ENCODE assay signal across 8 mouse cellular contexts in the genomic region with DNA sequence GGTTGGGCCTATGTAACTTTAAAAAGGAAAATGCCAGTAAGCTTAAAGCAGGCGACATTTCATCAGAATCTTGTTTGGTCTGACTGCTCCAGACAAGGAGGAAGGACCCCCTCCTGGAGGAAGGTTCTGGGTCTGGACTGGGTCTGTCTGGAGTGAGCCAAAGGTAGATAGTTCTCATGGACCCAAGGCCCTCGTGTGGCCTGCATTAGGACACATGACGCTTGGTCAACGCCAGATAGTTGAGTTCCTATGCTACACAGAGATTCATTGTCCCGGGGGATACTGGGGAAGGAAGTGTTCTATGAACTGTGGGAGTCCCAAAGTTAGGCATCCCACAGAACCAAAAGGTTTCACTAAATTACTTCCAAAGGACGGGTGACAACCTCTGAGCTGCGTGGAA. TPM values are rescaled to one million over a fixed set of nuclear protein-coding genes. Genes with fewer than 3 reads are reported as not detected.
A peak's percentile ranks its signal among the peaks of the same experiment; 100 is the strongest.
DNase-seq lines count a peak whose midpoint lies in the region; ATAC-seq and TF ChIP-seq lines count a peak whose summit lies in the region.

No protein-coding gene starts in this region.

- no peaks in the 10 kb centered on the region for H3K36me3 ChIP-seq in heart, adult 2 months (ENCODE audit: control insufficient read depth, insufficient read depth, low read length)
- peaks cover 29% of the 10 kb centered on the region for H3K36me3 ChIP-seq in E14TG2a.4 (ENCODE audit: insufficient read depth, low read length)
- no peaks in the 10 kb centered on the region for H3K36me3 ChIP-seq in forebrain, embryonic 11.5 days (ENCODE audit: control insufficient read depth, insufficient read depth, low read length)
- peaks cover 2% of the 10 kb centered on the region; the same call in 1 of the 2 replicates for H3K36me3 ChIP-seq in liver, embryonic 12.5 days

- no peak for DNase-seq in heart, adult 2 months
- DNase-seq in heart, adult 9 months (ENCODE audit: low spot score in 2 of 2) = no peak
- no peak for DNase-seq in forebrain, embryonic 11.5 days (ENCODE audit: low spot score)
- peak; percentile 46 for DNase-seq in testis, postnatal 10 days (ENCODE audit: low spot score)
- no peak for DNase-seq in urinary bladder, postnatal 4 days (ENCODE audit: low spot score in 2 of 2)
- DNase-seq in urinary bladder, postnatal 14 days (ENCODE audit: low spot score) = no peak

- no peak for TF ChIP-seq EP300 in heart, adult 2 months (IDR thresholded peaks at IDR 0.05; ENCODE audit: insufficient read depth, low read depth, low read length)

- peak; percentile 12; the same call in 1 of the 2 replicates for TF ChIP-seq CTCF in heart, adult 2 months (IDR thresholded peaks at IDR 0.05)
- TF ChIP-seq CTCF in E14TG2a.4 (conservative IDR thresholded peaks at IDR 0.05; ENCODE audit: low read length) = no peak

- H3K27me3 ChIP-seq in heart, adult 2 months (ENCODE audit: control insufficient read depth, insufficient read depth, low read length) = no peaks in the 10 kb centered on the region
- no peaks in the 10 kb centered on the region for H3K27me3 ChIP-seq in E14TG2a.4 (ENCODE audit: insufficient read depth, low read length)
- H3K27me3 ChIP-seq in forebrain, embryonic 11.5 days (ENCODE audit: control insufficient read depth, insufficient read depth, low read length) = no peaks in the 10 kb centered on the region
- no peaks in the 10 kb centered on the region for H3K27me3 ChIP-seq in liver, embryonic 12.5 days (replicated peaks)

- peaks cover 4% of the 10 kb centered on the region; the same call in 1 of the 2 replicates for H3K9me3 ChIP-seq in E14TG2a.4 (ENCODE audit: low read length)
- H3K9me3 ChIP-seq in forebrain, embryonic 11.5 days (ENCODE audit: control insufficient read depth, low read length) = no peaks in the 10 kb centered on the region
- H3K9me3 ChIP-seq in liver, embryonic 12.5 days (replicated peaks) = no peaks in the 10 kb centered on the region

- peak overlapping the region; percentile 70 for H3K4me3 ChIP-seq in heart, adult 2 months
- peak overlapping the region; percentile 90 for H3K4me3 ChIP-seq in E14TG2a.4 (replicated peaks; ENCODE audit: low read length)
- peak overlapping the region; percentile 68 for H3K4me3 ChIP-seq in forebrain, embryonic 11.5 days (ENCODE audit: low read depth, low read length)
- peak overlapping the region; percentile 72 for H3K4me3 ChIP-seq in liver, embryonic 12.5 days

- peaks cover 2% of the 10 kb centered on the region for H3K4me1 ChIP-seq in heart, adult 2 months (ENCODE audit: control insufficient read depth, insufficient read depth, low read length)
- peaks cover 29% of the 10 kb centered on the region for H3K4me1 ChIP-seq in E14TG2a.4 (replicated peaks; ENCODE audit: low read depth, low read length)
- H3K4me1 ChIP-seq in forebrain, embryonic 11.5 days (replicated peaks; ENCODE audit: control insufficient read depth, insufficient read depth, low read length) = no peaks in the 10 kb centered on the region; the same call in 1 of the 2 replicates
- H3K4me1 ChIP-seq in liver, embryonic 12.5 days = peaks cover 17% of the 10 kb centered on the region

- WGBS in heart, adult 2 months = 27% methylated on average over 7 of the region's 7 CpGs
- 75% methylated on average over 7 of the region's 7 CpGs for WGBS in forebrain, embryonic 11.5 days
- WGBS in liver, embryonic 12.5 days (ENCODE audit: insufficient replicate concordance) = 56% methylated on average over 7 of the region's 7 CpGs

- H3K79me2 ChIP-seq in heart, adult 2 months (replicated peaks; ENCODE audit: control insufficient read depth, insufficient read depth, low read length) = no peaks in the 10 kb centered on the region

- H3K4me2 ChIP-seq in forebrain, embryonic 11.5 days (ENCODE audit: low read depth, low read length, severe bottlenecking) = peak overlapping the region; percentile 76
- H3K4me2 ChIP-seq in liver, embryonic 12.5 days = peak overlapping the region; percentile 93

- peak overlapping the region; percentile 18 for H3K9ac ChIP-seq in heart, adult 2 months (ENCODE audit: low read depth, low read length)
- H3K9ac ChIP-seq in forebrain, embryonic 11.5 days (ENCODE audit: low read length) = peak overlapping the region; percentile 54
- peak overlapping the region; percentile 68 for H3K9ac ChIP-seq in liver, embryonic 12.5 days

- TF ChIP-seq POLR2A in heart, adult 2 months (IDR thresholded peaks at IDR 0.05; ENCODE audit: insufficient read depth, low read depth, low read length) = no peak

- peak overlapping the region; percentile 97 for H3K27ac ChIP-seq in heart, adult 2 months
- no peak overlapping the region; the same call in 1 of the 2 replicates for H3K27ac ChIP-seq in forebrain, embryonic 11.5 days (ENCODE audit: low read depth, low read length)
- peak overlapping the region; percentile 70 for H3K27ac ChIP-seq in liver, embryonic 12.5 days

- intact Hi-C loops in heart, adult 2 months (cut with DNase I) = loop anchor here (1.0 kb wide), 1 partner anchor 29 kb away; no protein-coding TSS in a partner anchor

- ATAC-seq in forebrain, embryonic 11.5 days (replicated peaks; ENCODE audit: low FRiP score) = peak; percentile 4
- no peak; the same call in 1 of the 2 replicates for ATAC-seq in liver, embryonic 12.5 days

RNA-seq across cellular contexts. Expression of a gene that starts 0.7 kb away (rescaled TPM):
- 1 to 10 TPM; 3.8 to 4.8 TPM for total RNA-seq in heart, adult 2 months (2021)
- polyA plus RNA-seq in heart, adult 2 months (2012; rRNA removed) = 5.9 and 7.4 TPM in 2 replicates
- polyA plus RNA-seq in forebrain, embryonic 11.5 days (2014; fragmentation: Nextera tagmentation; extraction: Ambion mirVana) = 7.4 and 7.6 TPM in 2 replicates
- 2.5 and 2.9 TPM in 2 replicates for polyA plus RNA-seq in liver, embryonic 12.5 days (2016; fragmentation: Nextera tagmentation; extraction: Ambion mirVana)

RNA-seq across cellular contexts. Expression of a gene that starts 27.7 kb away (rescaled TPM):
- 10 to 100 TPM; 18.0 to 21.2 TPM for total RNA-seq in heart, adult 2 months (2021)
- polyA plus RNA-seq in heart, adult 2 months (2012; rRNA removed) = 20.4 and 27.1 TPM in 2 replicates
- polyA plus RNA-seq in forebrain, embryonic 11.5 days (2014; fragmentation: Nextera tagmentation; extraction: Ambion mirVana) = 4.8 and 6.4 TPM in 2 replicates
- polyA plus RNA-seq in liver, embryonic 12.5 days (2016; fragmentation: Nextera tagmentation; extraction: Ambion mirVana) = 3.7 and 4.8 TPM in 2 replicates

Comparison
In these comparisons a context has a peak if more than half of its experiments do, and no peak if none do; other contexts are left out.
1. H3K9ac ChIP-seq: peak in every context shown above with its lines; median percentile 68 in liver, embryonic 12.5 days; 54 in forebrain, embryonic 11.5 days; 18 in heart, adult 2 months.